Mouse (Mus musculus) c-Kit-positive CD71-positive TER-119-negative erythroid progenitor cells, embryonic 14.5 days (primary cell): ENCODE results near the gene Vac14.

Experiments used
- DNase-seq: peaks from one replicate; pipeline ENCODE4 v3.0.0-alpha.2; 2013; ENCODE audit warnings: low read depth

Gene Vac14

GRCm38 (mm10) chr8:110718209-110718968 lies 100.0 kb downstream of the Vac14 start:
- DNase-seq, result no peak

- DNase-seq, result no peak
Measured at GRCm38 (mm10) chr8:110718969-110719670, 100.7 kb downstream of the Vac14 start.

GRCm38 (mm10) chr8:110719898-110720653 lies 101.7 kb downstream of the Vac14 start:
- no peak for DNase-seq

GRCm38 (mm10) chr8:110720685-110721598 lies 102.6 kb downstream of the Vac14 start, which contains the start of gene Mtss1l:
Gene Mtss1l, plus strand, starts transcription at chr8:110721476.
- DNase-seq, result no peak

- DNase-seq, result no peak
Measured at GRCm38 (mm10) chr8:110721606-110722413, 103.4 kb downstream of the Vac14 start.

- DNase-seq, result no peak
Measured at GRCm38 (mm10) chr8:110722414-110723011, 104.1 kb downstream of the Vac14 start.

GRCm38 (mm10) chr8:110724493-110724892 lies 106.1 kb downstream of the Vac14 start:
- DNase-seq, result no peak

GRCm38 (mm10) chr8:110725084-110725838 lies 106.9 kb downstream of the Vac14 start:
- no peak for DNase-seq

- DNase-seq, result no peak
Measured at GRCm38 (mm10) chr8:110726893-110727292, 108.5 kb downstream of the Vac14 start.

- no peak for DNase-seq
Measured at GRCm38 (mm10) chr8:110731346-110731859, 113.0 kb downstream of the Vac14 start.

- DNase-seq, result no peak
Measured at GRCm38 (mm10) chr8:110733036-110733435, 114.7 kb downstream of the Vac14 start.

GRCm38 (mm10) chr8:110738591-110739195 lies 120.3 kb downstream of the Vac14 start:
- no peak for DNase-seq

- DNase-seq, result no peak
Measured at GRCm38 (mm10) chr8:110740629-110741175, 122.3 kb downstream of the Vac14 start.

GRCm38 (mm10) chr8:110741816-110742451 lies 123.5 kb downstream of the Vac14 start:
- DNase-seq, result no peak

- DNase-seq, result no peak
Measured at GRCm38 (mm10) chr8:110742452-110742818, 124.0 kb downstream of the Vac14 start.

GRCm38 (mm10) chr8:110745162-110745561 lies 126.8 kb downstream of the Vac14 start:
- DNase-seq, result no peak

GRCm38 (mm10) chr8:110746661-110747060 lies 128.3 kb downstream of the Vac14 start:
- no peak for DNase-seq
